Mouse (Mus musculus): ENCODE data around the gene Fam222b.
"Not testable (repeated sequence)": the region's sequence is repeated elsewhere in the genome, so short reads cannot be mapped to it uniquely, and the experiment has no call there.

The Fam222b gene

GRCm38 (mm10) chr11:78094504-78095143, at the start of gene Fam222b:
TSS of gene Fam222b (plus strand) at chr11:78094660.
- peak; percentile 83 to 89 for DNase-seq (ENCODE audit: low spot score in 2 of 2)

DNA sequence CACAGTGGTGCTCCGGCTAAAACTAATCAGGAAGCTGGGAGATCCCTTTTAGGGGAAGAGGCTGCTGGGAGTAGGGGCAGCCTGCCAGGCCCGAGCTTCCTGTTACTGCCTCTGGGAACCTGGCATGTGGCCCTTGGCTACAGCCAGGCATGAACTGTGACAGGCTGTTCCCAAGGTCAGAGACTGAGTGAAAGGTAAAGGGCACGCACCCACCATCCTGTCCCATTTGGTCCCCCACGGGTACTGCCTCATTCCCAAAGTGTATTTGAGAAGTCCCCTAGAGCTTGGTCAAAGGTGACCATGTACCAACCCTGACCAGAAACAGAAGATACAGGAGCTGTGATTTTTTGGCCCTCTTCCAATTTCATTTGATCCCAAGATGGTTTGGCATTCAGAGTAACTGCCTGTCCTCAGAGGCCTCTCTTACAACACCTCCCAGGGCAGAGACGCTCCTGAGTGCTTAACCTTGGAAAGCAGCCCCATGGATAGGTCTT, 49.7 kb upstream of the Fam222b start:
- peak; percentile 40 to 51 for DNase-seq (ENCODE audit: low spot score in 2 of 2)

GRCm38 (mm10) chr11:78048637-78049036, 45.8 kb upstream of the Fam222b start:
- DNase-seq (ENCODE audit: low spot score in 2 of 2), result not testable (repeated sequence)

- no peak for DNase-seq (ENCODE audit: low spot score in 2 of 2)
Measured at GRCm38 (mm10) chr11:78053078-78053477, 41.4 kb upstream of the Fam222b start.

DNA sequence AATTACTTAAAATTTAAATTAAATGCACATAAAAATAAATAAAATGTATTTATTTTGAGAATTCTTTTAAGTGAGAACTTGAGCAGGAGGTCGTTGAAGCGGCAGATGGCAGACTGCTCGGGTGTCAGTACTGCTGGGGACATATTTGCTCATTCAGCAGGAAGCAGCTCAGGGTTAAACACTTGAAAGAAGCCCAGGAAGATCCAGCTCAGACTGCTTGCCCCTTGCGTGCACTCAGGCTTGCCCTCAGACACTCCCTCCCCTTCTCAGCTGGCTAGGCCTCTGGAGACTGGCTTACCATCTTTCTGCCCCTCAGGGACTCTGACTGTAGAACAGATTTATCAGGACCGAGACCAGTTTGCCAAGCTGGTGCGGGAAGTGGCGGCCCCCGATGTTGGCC, 37.5 kb upstream of the Fam222b start:
- no peak for DNase-seq (ENCODE audit: low spot score in 2 of 2)

DNA sequence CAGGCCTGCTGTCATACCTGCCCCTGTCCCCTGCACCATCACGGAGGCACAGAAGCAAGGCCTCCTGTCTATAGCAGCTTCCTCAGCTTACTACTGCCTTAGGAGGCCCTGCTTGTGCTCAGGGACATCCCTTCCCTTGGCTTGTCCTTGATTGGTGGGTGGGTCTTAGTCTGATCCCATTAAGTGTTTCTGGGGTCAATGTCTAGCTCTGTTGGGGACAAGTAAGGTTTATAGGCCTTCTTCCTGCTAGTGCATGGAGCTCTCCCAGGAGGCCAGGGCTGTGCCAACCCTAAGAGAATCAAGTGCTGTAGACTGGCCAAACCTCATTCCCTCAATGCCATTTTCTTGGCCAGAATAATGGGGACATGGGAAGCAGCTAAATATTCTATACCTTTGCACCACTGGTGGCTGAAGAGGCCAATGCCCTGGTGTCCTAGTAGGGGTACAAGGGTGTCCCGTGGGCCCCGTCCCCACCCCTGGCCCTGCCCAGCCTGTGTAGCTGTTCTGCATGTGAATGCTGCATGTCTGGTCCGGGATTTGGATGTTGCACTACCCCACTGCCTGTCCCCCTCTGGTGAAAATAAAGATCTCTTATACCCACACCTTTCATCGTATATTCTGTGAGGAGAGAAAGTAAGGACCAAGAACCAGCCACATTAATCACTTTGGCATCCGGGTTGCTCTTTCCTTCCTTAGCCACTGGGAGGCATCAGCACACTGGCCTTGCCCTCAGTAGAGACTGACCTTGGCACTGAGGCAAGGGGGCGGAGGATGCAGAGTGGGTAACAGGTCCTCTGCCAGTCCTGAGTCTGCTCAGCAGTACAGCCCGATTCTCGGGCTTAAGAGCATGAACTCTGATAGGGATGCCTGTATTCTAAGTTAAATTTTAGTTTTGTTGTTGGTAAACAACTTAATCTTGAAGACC, 34.4 kb upstream of the Fam222b start:
- peak; percentile 56 to 63 for DNase-seq (ENCODE audit: low spot score in 2 of 2)

DNA sequence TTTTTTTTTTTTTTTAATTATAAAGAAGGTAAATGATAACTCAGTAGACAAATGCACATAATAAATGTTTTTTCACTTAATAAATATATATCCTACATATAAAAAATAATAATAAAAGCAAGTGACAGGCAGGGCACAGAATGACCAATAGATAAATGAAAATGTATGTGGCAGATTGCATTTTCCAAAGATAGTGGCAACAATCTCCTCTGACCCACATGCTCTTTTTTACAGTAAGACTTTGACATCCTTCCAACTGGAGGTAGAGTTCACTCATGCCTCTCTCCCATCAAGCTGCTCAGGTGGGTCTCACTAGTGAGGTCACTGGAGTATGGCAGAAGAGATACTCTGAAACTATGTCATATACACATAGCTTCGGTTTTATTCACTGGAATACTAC, 31.9 kb upstream of the Fam222b start:
- no peak for DNase-seq (ENCODE audit: low spot score in 2 of 2)

DNA sequence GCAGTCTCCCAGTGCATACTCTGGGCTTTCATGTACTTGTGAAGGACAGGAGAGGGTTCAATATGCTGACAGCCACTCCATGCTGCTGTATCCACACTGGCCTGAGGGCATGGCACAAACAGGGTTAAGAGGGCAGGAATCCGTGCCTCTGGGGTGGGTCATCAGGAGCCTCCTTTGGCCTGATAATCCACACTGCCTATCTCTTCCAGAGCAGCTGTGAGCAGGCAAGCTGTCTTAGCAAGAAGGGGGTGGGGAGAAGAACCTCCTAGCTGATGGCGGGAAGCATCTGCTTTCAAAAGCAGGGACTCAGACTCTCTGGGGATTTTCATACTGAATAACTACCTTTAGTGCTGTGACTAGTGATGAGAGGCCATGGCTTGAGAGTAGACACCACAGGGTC, 28.6 kb upstream of the Fam222b start:
- no peak for DNase-seq (ENCODE audit: low spot score in 2 of 2)

GRCm38 (mm10) chr11:78066641-78067040, 27.8 kb upstream of the Fam222b start:
- DNase-seq (ENCODE audit: low spot score in 2 of 2), result no peak

GRCm38 (mm10) chr11:78067566-78067965, 26.9 kb upstream of the Fam222b start:
- DNase-seq (ENCODE audit: low spot score in 2 of 2), result no peak

- DNase-seq (ENCODE audit: low spot score in 2 of 2), result no peak
Measured at GRCm38 (mm10) chr11:78069130-78069529, 25.3 kb upstream of the Fam222b start.

GRCm38 (mm10) chr11:78069646-78070045, 24.8 kb upstream of the Fam222b start:
- DNase-seq (ENCODE audit: low spot score in 2 of 2), result no peak

GRCm38 (mm10) chr11:78071938-78072337, 22.5 kb upstream of the Fam222b start:
- no peak for DNase-seq (ENCODE audit: low spot score in 2 of 2)

DNA sequence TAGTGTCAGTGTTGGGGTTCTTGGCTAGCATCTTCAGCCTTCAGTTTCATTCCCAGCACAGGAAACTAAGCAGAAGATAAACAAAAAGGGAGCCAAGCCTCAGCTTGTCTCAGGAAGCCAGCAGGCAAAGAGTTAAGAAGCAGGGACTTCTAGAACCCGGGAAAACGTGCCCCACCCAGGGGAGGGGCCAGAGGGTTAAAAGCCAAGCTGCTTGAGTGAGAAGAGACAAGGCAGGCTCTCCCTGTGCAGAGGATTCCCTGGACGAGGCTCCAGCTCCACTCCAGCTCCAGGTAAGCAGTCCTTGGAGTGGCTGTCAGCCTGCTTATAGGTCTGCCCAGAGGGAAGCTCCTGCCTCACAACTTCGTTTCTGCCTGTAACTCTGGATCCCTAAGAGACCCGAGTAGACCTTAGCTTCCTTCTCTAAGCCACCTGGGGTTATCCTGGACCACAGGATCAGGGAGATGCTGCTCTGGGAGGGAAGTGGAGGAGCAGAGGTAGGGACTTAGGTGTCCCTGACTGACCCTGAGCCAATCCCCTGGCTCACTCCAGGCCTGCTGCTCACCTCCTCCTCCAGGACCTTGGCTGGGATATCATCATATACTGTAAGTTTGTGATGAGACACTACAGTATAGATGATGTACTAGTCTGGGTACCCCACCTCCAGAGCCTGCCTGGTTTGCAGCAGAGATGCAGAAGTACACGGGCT, 21.9 kb upstream of the Fam222b start:
- DNase-seq (ENCODE audit: low spot score in 2 of 2), result no peak

- no peak for DNase-seq (ENCODE audit: low spot score in 2 of 2)
Measured at GRCm38 (mm10) chr11:78073577-78074276, 20.7 kb upstream of the Fam222b start.

DNA sequence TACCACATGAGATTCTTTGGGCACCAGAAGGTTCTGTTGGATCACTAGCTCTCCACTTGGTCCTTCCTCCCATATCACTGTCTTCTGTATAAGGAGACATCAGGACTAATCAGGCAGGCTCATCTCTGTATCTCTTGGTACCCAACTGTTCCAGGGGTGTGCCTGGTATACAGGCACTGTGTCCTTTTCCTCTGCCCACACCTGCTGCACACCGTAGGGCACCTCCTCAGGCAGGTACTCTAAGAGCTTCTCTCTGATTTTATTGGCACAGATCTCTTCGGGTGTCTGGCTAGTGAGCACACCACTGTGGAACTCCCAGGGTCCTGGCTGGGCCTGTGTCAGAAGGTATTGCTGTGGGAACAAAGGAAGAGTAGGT, 20.2 kb upstream of the Fam222b start:
- no peak for DNase-seq (ENCODE audit: low spot score in 2 of 2)

DNA sequence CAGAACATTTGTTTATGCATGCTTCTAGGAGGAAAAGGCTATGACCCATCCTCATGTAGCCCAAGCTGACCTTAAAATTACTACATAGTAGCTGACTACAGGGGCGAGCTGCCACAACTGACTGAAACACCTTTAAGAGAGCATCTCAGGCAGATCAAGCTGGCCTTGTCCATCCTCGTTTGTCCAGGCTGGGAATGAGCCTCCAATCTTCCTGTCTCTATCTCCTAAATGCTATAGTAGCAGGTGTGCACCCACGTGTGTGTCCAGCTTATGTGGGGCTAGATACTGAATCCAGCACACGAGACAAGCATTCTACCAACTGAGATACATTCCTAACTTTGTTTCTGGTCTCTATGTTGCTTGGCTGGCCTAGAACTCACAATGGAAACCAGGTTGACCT, 19.8 kb upstream of the Fam222b start:
- DNase-seq (ENCODE audit: low spot score in 2 of 2), result no peak

DNA sequence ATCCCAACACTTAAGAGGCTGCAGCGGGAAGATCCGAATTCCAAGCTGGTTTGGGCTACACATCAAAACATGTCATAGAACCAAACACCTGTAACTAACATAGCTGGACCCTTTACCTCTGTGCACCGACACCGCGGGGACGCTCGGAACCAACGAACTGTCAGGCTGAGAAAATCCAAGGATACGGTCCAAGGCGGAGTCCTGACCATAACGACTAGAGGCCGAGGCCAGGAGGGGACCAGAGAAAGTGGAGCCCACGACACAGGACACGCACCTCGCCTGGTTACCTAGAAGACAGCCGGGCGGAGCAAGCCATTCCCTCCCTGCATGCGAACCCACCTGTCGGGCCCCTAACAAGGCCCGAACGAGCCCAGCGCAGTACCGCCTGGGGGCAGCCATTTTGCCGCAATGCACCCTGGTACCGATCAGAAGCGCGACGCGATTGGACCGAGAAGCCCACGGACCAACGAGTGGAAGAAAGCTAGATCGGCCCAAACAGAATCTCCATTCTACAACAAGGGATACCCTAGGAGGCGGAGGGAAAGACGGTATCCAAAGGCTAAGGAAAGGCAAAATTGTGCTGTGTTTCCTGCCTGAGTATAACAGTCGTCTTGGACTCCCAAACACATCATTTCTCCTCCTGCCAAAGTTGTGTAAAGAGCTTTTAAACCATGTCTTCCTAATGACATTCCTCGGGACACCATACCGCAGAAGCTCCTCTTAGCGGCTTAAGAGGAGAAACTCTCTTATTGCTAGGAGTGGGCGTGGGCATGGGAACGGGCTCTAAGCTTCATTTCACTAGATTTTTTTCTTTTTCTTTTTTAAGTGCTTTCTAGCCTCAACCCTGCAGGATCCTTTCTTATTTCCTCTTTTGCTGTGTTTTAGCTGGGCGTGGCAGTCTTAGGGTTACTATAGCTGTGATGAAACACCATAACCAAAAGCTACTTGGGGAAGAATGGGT, 14.2 kb upstream of the Fam222b start, which contains the start of gene Eral1:
TSS of gene Eral1 (minus strand) at position 423 of the 961 bp plus-strand sequence.
- DNase-seq (ENCODE audit: low spot score in 2 of 2), result peak; percentile 60 to 80

GRCm38 (mm10) chr11:78083595-78083994, 10.9 kb upstream of the Fam222b start:
- no peak for DNase-seq (ENCODE audit: low spot score in 2 of 2)

GRCm38 (mm10) chr11:78086925-78087479, 7.5 kb upstream of the Fam222b start:
- no peak for DNase-seq (ENCODE audit: low spot score in 2 of 2)
